Mouse (Mus musculus) cerebellum, adult 2 months (tissue): Measurements from ENCODE around the gene Eif4g3. TPM values are rescaled to one million over a fixed set of nuclear protein-coding genes. Genes with fewer than 3 reads are reported as not detected.

ENCODE experiments used
- DNase-seq, 2 experiments: peaks; one replicate each; pipeline ENCODE4 v3.0.0; 2021
- H3K27ac ChIP-seq: fragments of 200-500 bp; 2 replicates; pipeline ENCODE4 v1.5.1; 2012; ENCODE audit warnings: low read length, control low read depth, inconsistent platforms; ENCODE audit not compliant: insufficient read depth
- H3K27me3 ChIP-seq: fragments of 200-500 bp; 2 replicates; pipeline ENCODE4 v1.6.1; 2012; ENCODE audit warnings: inconsistent platforms, mild to moderate bottlenecking, low read length, moderate library complexity; ENCODE audit not compliant: control insufficient read depth, insufficient read depth
- H3K4me1 ChIP-seq: fragments of 200-500 bp; 2 replicates; pipeline ENCODE4 v1.6.1; 2011; ENCODE audit warnings: low read length; ENCODE audit not compliant: control insufficient read depth, insufficient read depth
- H3K4me3 ChIP-seq: fragments of 200-500 bp; replicated peaks from 2 replicates; pipeline ENCODE3; 2011; ENCODE audit warnings: mild to moderate bottlenecking, low read depth, low read length, control low read depth; ENCODE audit not compliant: insufficient read depth
- CTCF ChIP-seq: fragments of 200-500 bp; IDR thresholded peaks from 2 replicates; pipeline ENCODE4 v1.5.1; 2011; ENCODE audit warnings: low read depth, mild to moderate bottlenecking, control low read depth, low read length, moderate library complexity, borderline replicate concordance; ENCODE audit not compliant: insufficient read depth
- POLR2A ChIP-seq: fragments of 200-500 bp; IDR thresholded peaks from 2 replicates; pipeline ENCODE4 v1.6.1; 2011; ENCODE audit warnings: low read length, control low read depth, borderline replicate concordance; ENCODE audit not compliant: insufficient read depth
- WGBS: fragments of 180-500 bp; shearing (Covaris S2); methylation state at CpG from one replicate; pipeline ENCODE4 v1.1.7; 2018; 5-methylcytosine and 5-hydroxymethylcytosine counted together
- polyA plus RNA-seq: library from polyadenylated mRNA; depleted of rRNA; stranded (reverse); fragments of >200 nt; gene quantifications from 2 replicates; pipeline ENCODE4 v1.2.3, GENCODE M21; 2012

The Eif4g3 gene
- polyA plus RNA-seq, 1 experiment, result 156 TPM

GRCm38 (mm10) chr4:138210116-138210515 is 217.3 kb downstream of the Eif4g3 start:
- TF ChIP-seq POLR2A (no peak), CTCF (no peak)
- H3K27ac ChIP-seq, result no peak overlapping the region
- DNase-seq, result no peak
- no peak overlapping the region for H3K4me3 ChIP-seq
- H3K27me3 ChIP-seq, result no peaks in the 10 kb centered on the region
- WGBS, result 84% methylated on average over 5 of the region's 5 CpGs
- H3K4me1 ChIP-seq, result no peaks in the 10 kb centered on the region

- H3K27me3 ChIP-seq, result no peaks in the 10 kb centered on the region
- H3K27ac ChIP-seq, result no peak overlapping the region
- WGBS, result 71% methylated on average over 3 of the region's 3 CpGs
- peaks cover 3% of the 10 kb centered on the region; the same call in 1 of the 2 replicates for H3K4me1 ChIP-seq
- no peak overlapping the region for H3K4me3 ChIP-seq
- DNase-seq, result no peak
- TF ChIP-seq CTCF (no peak), POLR2A (no peak)
Measured at GRCm38 (mm10) chr4:138213861-138214260, 221.0 kb downstream of the Eif4g3 start.

- Histone ChIP-seq H3K4me1 (peaks cover 9% of the 10 kb centered on the region), H3K27me3 (no peaks in the 10 kb centered on the region), H3K27ac (peak overlapping the region; percentile 85), H3K4me3 (peak overlapping the region; percentile 96)
- no peak for DNase-seq
- TF ChIP-seq CTCF (no peak), POLR2A (no peak)
- 36% methylated on average over 13 of the region's 13 CpGs for WGBS
Measured at GRCm38 (mm10) chr4:138215671-138216199, 222.9 kb downstream of the Eif4g3 start.

GRCm38 (mm10) chr4:138216200-138216890 is 223.5 kb downstream of the Eif4g3 start, which contains the start of gene Hp1bp3:
Hp1bp3 (plus strand) TSS chr4:138216296.
- peak; percentile 77 to 86 for DNase-seq
- no peaks in the 10 kb centered on the region for H3K27me3 ChIP-seq
- peaks cover 9% of the 10 kb centered on the region for H3K4me1 ChIP-seq
- under 1% methylated on average over 80 of the region's 84 CpGs for WGBS
- TF ChIP-seq POLR2A (peak; percentile 71), CTCF (no peak)
- peak within 1 kb of the TSS; percentile 98 for H3K27ac ChIP-seq
- peak within 1 kb of the TSS; percentile 96 for H3K4me3 ChIP-seq

GRCm38 (mm10) chr4:138216891-138217392 is 224.1 kb downstream of the Eif4g3 start:
- Histone ChIP-seq H3K27ac (peak overlapping the region; percentile 98), H3K4me1 (peaks cover 9% of the 10 kb centered on the region), H3K27me3 (no peaks in the 10 kb centered on the region), H3K4me3 (peak overlapping the region; percentile 96)
- DNase-seq, result peak; percentile 98
- WGBS, result 2% methylated on average over 64 of the region's 68 CpGs
- TF ChIP-seq CTCF (no peak), POLR2A (peak; percentile 32; the same call in 1 of the 2 replicates)

GRCm38 (mm10) chr4:138217441-138217840 is 224.6 kb downstream of the Eif4g3 start:
- Histone ChIP-seq H3K4me3 (peak overlapping the region; percentile 96), H3K27ac (peak overlapping the region; percentile 68), H3K27me3 (no peaks in the 10 kb centered on the region), H3K4me1 (peaks cover 9% of the 10 kb centered on the region)
- no peak for DNase-seq
- 0% methylated on average over 36 of the region's 36 CpGs for WGBS
- no peak for TF ChIP-seq CTCF
- no peak; the same call in 1 of the 2 replicates for TF ChIP-seq POLR2A

- TF ChIP-seq POLR2A (no peak), CTCF (no peak)
- H3K27ac ChIP-seq, result peak overlapping the region; percentile 22; the same call in 1 of the 2 replicates
- H3K4me3 ChIP-seq, result peak overlapping the region; percentile 96
- no peaks in the 10 kb centered on the region for H3K27me3 ChIP-seq
- 58% methylated on average over 11 of the region's 11 CpGs for WGBS
- no peak for DNase-seq
- H3K4me1 ChIP-seq, result peaks cover 9% of the 10 kb centered on the region
Measured at GRCm38 (mm10) chr4:138217951-138218685, 225.3 kb downstream of the Eif4g3 start.
